Mouse (Mus musculus): ENCODE results near the gene Pde4b.
A peak's percentile ranks its signal among the peaks of the same experiment; 100 is the strongest.

- TF ChIP-seq POLR2A (IDR thresholded peaks at IDR 0.05; ENCODE audit: borderline replicate concordance, insufficient read depth, low read length) (peak; percentile 36; the same call in 1 of the 2 replicates), CTCF (IDR thresholded peaks at IDR 0.05; ENCODE audit: borderline replicate concordance, insufficient read depth, low read depth, low read length) (no peak)
These were observed 1.0 kb downstream of the Pde4b start for GRCm38 (mm10) chr4:102088235-102088867.
